Mouse (Mus musculus): Measurements from ENCODE around the gene Ccdc141.

DNA sequence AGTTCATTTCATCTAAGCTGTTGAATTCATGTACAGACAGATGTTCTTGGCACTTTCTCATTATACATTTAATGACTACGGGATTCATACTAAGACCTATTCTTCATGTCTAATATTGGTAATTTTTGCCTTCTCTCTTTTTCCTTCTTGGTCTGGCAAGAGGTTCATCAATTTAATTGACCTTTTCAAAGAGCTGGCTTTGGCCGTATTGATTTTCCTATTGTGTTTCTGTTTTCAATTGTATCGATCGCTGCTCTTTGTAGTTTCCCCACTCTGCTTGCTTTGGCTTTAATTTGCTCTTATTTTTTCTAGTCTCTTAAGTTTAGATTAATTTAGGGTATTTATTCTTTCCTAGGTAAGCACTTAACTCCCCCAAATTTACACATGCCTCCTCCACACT is 12.9 kb downstream of the Ccdc141 start:
- TF ChIP-seq CTCF (IDR thresholded peaks at IDR 0.05; ENCODE audit: extremely low read depth, insufficient read length, insufficient replicate concordance, low read depth, low read length), result no peak
- no peak for TF ChIP-seq POLR2A (IDR thresholded peaks at IDR 0.05; ENCODE audit: low read depth, low read length)
